Mouse (Mus musculus) left cerebral cortex, adult 9 months (tissue): ENCODE data around the gene Sgk1.

ENCODE experiments used
- DNase-seq, 2 experiments: peaks; one replicate each; pipeline ENCODE4 v3.0.0; 2022; ENCODE audit warnings: low spot score in 2 of 2

Sgk1 gene

GRCm38 (mm10) chr10:21974801-21975200 is 92.8 kb downstream of the Sgk1 start:
- no peak for DNase-seq

DNA sequence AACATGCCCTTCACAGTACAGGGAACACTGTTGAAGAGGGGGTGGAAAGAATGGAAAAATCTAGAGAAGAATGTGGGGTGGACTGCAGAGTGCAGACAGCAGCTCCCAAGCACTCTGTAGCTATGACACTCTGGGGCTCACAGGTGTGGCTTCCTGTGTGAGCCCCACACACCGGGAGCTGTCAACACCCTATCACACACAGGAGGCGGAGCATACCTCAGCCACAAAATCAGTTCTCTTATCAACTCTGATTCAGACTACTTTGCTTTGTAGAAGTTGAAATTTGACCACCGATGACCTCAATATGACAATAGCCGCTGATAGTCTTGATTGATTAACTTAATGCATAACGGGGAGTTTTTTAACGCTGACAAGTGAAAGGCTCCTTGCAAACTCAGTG is 93.4 kb downstream of the Sgk1 start:
- DNase-seq = no peak

DNA sequence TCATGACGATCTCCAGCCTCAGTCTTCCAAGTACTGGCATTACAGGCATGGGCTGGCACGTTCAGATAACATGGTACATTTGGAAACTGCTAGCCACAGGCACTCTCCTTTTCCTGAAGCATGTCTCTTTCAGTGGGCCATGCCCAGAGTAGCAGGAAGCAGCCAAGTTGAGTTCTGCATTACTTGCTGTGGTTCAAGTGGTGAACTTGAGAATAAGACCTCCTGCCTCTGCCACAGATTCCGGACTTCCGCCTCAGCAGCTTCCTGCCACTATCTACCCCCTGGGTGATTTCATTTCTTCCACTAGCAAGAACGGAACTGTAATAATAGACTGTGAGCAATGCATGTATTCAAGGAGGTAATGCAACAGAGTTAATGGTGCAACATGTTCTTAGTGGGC is 94.3 kb downstream of the Sgk1 start:
- no peak for DNase-seq

- DNase-seq = no peak
Measured at GRCm38 (mm10) chr10:21978421-21978820, 96.4 kb downstream of the Sgk1 start.

- no peak for DNase-seq
Measured at GRCm38 (mm10) chr10:21979286-21979965, 97.4 kb downstream of the Sgk1 start.

DNA sequence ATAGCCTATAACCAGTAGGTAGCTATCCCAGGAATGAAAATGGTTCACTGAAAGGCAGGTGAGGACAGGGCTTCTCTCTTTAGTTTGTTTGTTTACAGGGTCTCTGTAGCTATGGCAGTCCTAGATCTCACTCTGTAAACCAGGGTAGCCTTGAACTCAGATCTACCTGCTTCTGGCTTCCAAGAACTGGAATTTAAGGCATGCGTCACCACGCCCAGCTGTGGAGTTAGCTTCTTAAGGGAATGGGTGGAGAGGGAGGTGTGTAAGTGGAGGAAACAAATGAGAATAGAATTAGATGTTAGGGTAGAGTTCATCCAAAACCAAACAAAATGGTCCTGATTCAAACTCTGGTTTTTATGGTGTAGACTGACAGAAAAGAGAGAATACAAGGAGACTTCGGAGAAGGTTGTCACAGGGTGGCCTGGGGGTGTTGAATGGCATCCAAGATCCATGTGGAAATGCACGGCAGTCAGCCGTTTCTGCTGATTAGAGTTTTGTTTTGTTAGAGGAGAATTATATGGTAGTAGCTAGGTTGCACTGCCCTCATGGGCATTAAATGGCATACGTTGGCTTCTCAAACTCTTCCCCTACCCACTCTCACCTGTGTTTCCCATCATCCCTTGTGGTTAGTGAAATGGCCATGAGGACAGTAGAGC is 98.9 kb downstream of the Sgk1 start:
- no peak for DNase-seq

DNA sequence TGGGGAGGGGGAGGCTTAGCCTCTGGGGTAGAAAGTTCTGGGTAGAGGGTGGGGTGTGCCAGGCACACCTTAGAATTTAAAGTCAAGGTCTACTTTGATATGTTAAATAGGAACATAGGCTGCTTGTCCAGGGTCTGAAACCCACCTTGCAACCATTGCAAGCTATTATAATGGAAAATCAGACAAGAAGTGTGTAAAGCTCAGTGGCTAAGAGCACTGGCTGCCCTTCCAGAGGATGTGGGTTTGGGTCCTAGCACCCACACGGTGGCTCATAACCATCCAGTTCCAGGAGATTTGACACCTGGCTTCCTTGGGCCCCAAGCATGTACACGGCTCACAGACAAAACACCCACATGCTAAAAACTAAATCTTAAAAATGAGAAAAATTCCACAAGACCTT is 100.3 kb downstream of the Sgk1 start:
- DNase-seq = no peak

GRCm38 (mm10) chr10:21988489-21988888 is 106.5 kb downstream of the Sgk1 start:
- DNase-seq = no peak

DNA sequence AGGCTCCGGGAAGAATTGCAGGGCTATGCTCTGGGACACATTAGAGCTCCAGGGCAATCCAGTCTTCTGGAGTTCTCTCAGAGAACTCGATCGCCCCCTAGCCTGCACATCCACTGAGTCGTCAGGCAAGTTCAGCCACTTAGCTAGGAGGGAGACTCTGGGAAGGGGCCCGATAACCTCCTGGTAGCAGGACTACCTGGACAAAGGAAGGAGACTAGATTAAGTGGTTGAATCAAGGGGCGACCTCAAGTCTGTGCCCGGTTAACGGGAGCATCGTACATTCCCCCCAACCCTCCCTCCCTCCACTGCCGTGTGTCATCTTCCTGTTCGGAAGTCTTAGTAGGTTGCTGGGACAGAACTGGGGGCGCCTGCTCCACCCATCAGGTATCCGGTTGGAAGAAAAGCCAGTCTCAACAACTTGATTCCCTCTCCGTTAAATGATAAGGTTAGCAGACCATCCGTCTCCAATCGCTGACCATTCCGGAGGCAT is 109.4 kb downstream of the Sgk1 start:
- peak; percentile 51 to 90 for DNase-seq

- DNase-seq = peak in 1 of 2 experiments; percentile 55
Measured at GRCm38 (mm10) chr10:21991986-21992833, 110.2 kb downstream of the Sgk1 start.

- DNase-seq = peak in 1 of 2 experiments; percentile 76
Measured at GRCm38 (mm10) chr10:21992834-21993514, 111.0 kb downstream of the Sgk1 start.

DNA sequence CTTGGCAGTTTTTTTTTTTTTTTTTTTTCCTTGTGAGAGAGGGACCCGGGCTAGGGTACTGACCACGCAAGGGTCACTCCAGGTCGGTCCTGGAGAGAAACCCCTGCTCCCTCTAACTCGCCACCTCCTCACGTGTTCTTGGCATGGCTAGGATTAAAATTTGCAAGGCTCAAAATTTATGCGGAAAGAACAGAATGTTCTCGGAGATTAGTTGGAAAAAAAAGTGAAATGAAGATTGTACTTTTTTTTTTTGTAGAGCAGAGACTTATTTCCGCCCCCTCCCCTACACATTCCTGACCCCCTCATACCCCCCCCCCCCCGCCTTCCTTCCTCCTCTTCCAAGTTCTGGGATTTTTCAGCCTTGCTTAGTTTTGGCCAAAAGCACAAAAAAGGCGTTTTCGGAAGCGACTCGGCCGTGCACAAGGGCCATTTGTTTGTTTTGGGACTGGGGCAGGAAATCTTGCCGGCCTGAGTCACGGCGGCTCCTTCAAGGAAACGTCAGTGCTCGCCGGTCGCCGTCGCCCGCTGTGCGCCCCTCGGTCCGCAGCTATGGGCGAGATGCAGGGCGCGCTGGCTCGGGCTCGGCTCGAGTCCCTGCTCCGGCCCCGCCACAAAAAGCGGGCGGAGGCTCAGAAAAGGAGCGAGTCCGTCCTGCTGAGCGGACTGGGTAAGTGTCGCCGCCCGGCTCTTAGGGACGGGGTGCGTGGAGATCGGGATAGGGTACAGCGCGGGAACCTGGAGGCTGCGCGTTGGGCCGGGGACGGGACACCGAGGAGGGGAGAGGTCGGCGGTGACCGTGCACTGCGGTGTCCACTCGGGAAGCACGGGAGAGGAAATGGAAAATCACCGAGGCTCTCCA is 111.8 kb downstream of the Sgk1 start:
- no peak for DNase-seq

GRCm38 (mm10) chr10:21994431-21994914 is 112.5 kb downstream of the Sgk1 start:
- DNase-seq = peak; percentile 86 to 97

DNA sequence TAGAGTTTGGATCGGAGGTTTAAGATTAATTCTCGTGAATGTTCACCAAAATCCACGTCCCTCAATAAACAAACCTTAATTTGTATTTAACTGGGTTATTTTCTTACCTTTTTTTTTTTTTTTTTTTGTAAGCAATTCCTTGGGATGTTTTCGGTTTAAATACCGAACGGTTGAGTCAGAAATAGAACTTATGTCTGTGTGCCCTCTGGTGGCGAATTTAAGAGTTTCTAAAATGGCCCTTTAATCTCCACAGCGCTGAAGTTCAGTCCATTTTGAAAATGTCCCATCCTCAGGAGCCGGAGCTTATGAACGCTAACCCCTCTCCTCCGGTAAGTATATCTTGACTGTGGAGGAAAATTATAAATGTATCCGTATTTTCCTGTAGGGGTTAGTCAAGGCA is 113.2 kb downstream of the Sgk1 start:
- DNase-seq = peak in 1 of 2 experiments; percentile 75

DNA sequence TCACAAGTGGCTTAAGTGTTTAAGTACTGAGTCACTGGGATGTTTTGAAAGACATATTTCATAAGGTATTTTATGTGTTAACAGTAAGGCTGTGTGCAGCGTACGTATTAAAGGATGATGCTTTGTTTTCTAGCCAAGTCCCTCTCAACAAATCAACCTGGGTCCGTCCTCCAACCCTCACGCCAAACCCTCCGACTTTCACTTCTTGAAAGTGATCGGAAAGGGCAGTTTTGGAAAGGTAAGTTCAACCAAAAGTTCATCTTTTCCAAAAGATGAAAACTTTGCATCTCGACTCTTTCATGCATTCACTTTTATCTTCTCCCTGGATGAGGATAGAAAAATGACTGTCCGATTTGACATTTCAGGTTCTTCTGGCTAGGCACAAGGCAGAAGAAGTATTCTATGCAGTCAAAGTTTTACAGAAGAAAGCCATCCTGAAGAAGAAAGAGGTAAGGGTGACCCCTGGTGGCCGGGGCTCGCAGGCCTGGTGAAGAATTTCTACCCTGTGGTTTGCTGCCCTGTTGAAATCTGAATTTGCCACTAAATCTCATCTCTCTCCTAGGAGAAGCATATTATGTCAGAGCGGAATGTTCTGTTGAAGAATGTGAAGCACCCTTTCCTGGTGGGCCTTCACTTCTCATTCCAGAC is 113.8 kb downstream of the Sgk1 start:
- peak in 1 of 2 experiments; percentile 87 for DNase-seq

- no peak for DNase-seq
Measured at GRCm38 (mm10) chr10:21996660-21997447, 114.9 kb downstream of the Sgk1 start.

DNA sequence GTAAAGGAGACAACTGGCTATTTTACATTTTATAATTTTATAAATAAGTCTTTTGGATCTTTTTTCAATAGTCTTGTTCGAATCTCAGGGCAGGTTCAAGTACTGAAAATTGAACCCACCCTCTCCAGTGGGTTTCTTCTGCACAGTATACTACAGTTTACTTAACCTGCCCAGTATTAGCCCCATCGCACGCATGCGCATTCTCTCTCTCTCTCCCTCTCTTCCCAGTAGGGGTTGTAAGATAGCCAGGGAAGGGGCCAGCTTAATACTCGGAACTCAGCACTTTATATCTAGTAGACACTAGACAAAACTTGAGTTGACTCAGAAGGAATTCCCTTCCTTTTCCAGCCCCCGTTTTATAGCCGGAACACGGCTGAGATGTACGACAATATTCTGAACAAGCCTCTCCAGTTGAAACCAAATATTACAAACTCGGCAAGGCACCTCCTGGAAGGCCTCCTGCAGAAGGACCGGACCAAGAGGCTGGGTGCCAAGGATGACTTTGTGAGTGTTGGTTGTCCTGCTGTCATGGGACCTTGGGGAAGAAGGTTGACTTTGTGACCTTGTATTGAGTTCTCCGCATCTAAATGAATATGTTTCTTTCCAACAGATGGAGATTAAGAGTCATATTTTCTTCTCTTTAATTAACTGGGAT is 115.7 kb downstream of the Sgk1 start:
- peak in 1 of 2 experiments; percentile 20 for DNase-seq

GRCm38 (mm10) chr10:21998503-21999180 is 116.7 kb downstream of the Sgk1 start:
- peak in 1 of 2 experiments; percentile 19 for DNase-seq
